Mouse (Mus musculus) 3134 (cell line): ENCODE data around the gene Cort.
A peak's percentile ranks its signal among the peaks of the same experiment; 100 is the strongest.
"Not testable (repeated sequence)": the region's sequence is repeated elsewhere in the genome, so short reads cannot be mapped to it uniquely, and the experiment has no call there.

ENCODE experiments used
- DNase-seq: peaks from one replicate; pipeline ENCODE4 v3.0.0-alpha.2; 2011; ENCODE audit warnings: low spot score; ENCODE audit not compliant: insufficient read length; ENCODE audit errors: extremely low read depth

The Cort gene

GRCm38 (mm10) chr4:149148084-149148483, 21.5 kb upstream of the Cort start:
- DNase-seq: no peak

GRCm38 (mm10) chr4:149147528-149147927, 21.0 kb upstream of the Cort start:
- DNase-seq: no peak

GRCm38 (mm10) chr4:149145151-149145550, 18.6 kb upstream of the Cort start:
- DNase-seq: no peak

GRCm38 (mm10) chr4:149144459-149144858, 17.9 kb upstream of the Cort start:
- DNase-seq: peak; percentile 43

GRCm38 (mm10) chr4:149143594-149143993, 17.0 kb upstream of the Cort start:
- DNase-seq: no peak

GRCm38 (mm10) chr4:149138515-149138914, 12.0 kb upstream of the Cort start:
- no peak for DNase-seq

GRCm38 (mm10) chr4:149136982-149137770, 10.6 kb upstream of the Cort start, which contains the start of gene Cenps:
Cenps (minus strand) TSS chr4:149137629.
- DNase-seq: peak; percentile 92

GRCm38 (mm10) chr4:149136116-149136850, 9.7 kb upstream of the Cort start:
- peak; percentile 40 for DNase-seq

GRCm38 (mm10) chr4:149133395-149133794, 6.8 kb upstream of the Cort start:
- DNase-seq: no peak

- no peak for DNase-seq
Observed at GRCm38 (mm10) chr4:149131789-149132565, 5.4 kb upstream of the Cort start.

GRCm38 (mm10) chr4:149131021-149131752, 4.6 kb upstream of the Cort start:
- no peak for DNase-seq

- DNase-seq: no peak
Observed at GRCm38 (mm10) chr4:149128467-149128866, 1.9 kb upstream of the Cort start.

- DNase-seq: no peak
Observed at GRCm38 (mm10) chr4:149126115-149126509, 451 bp downstream of the Cort start.

- DNase-seq: no peak
Observed at GRCm38 (mm10) chr4:149125341-149126114, 1.0 kb downstream of the Cort start.

GRCm38 (mm10) chr4:149123432-149123831, 3.1 kb downstream of the Cort start:
- no peak for DNase-seq

- not testable (repeated sequence) for DNase-seq
Observed at GRCm38 (mm10) chr4:149119978-149120562, 6.5 kb downstream of the Cort start.

GRCm38 (mm10) chr4:149103875-149104561, 22.5 kb downstream of the Cort start, which contains the start of gene Dffa:
Dffa (plus strand) TSS chr4:149104146.
- DNase-seq: peak; percentile 78

GRCm38 (mm10) chr4:149101456-149101855, 25.1 kb downstream of the Cort start:
- no peak for DNase-seq

GRCm38 (mm10) chr4:149100449-149100848, 26.1 kb downstream of the Cort start:
- not testable (repeated sequence) for DNase-seq
